Mouse (Mus musculus) central nervous system, embryonic 18 days (tissue): ENCODE data around the gene Npdc1. TPM values are rescaled to one million over a fixed set of nuclear protein-coding genes. Genes with fewer than 3 reads are reported as not detected.

Experiments used
- polyA plus RNA-seq: library from polyadenylated mRNA; depleted of rRNA; stranded (reverse); fragments of >200 nt; gene quantifications from 2 replicates; pipeline ENCODE4 v1.2.3, GENCODE M21; 2012; rRNA removed

The Npdc1 gene
- polyA plus RNA-seq: 549 and 616 TPM in 2 replicates

GRCm38 (mm10) chr2:25399051-25399450 lies at the start of gene Npdc1:
Npdc1 (plus strand) TSS chr2:25399351.

GRCm38 (mm10) chr2:25356208-25357079 lies 42.7 kb upstream of the Npdc1 start, which contains the start of gene Dpp7:
Dpp7 (minus strand) TSS chr2:25356359.

GRCm38 (mm10) chr2:25365091-25365761 lies 33.9 kb upstream of the Npdc1 start, which contains the start of gene Uap1l1:
Uap1l1 (minus strand) TSS chr2:25365682.

GRCm38 (mm10) chr2:25371764-25372643 lies 27.1 kb upstream of the Npdc1 start, which contains the start of gene Sapcd2:
Sapcd2 (plus strand) TSS chr2:25372321.

GRCm38 (mm10) chr2:25395721-25396596 lies 3.2 kb upstream of the Npdc1 start, which contains the start of gene Entpd2:
Entpd2 (plus strand) TSS chr2:25395874.

GRCm38 (mm10) chr2:25422587-25423410 lies 23.6 kb downstream of the Npdc1 start, which contains the start of gene Fut7:
Fut7 (plus strand) TSS chr2:25423267.

GRCm38 (mm10) chr2:25428442-25429236 lies 29.5 kb downstream of the Npdc1 start, which contains the start of gene Abca2:
Abca2 (plus strand) TSS chr2:25428703.

GRCm38 (mm10) chr2:25456205-25456953 lies 57.2 kb downstream of the Npdc1 start, which contains the start of gene Clic3:
Clic3 (plus strand) TSS chr2:25456838.

Other genes starting within 250 kb of the Npdc1 start
- gene Nrarp, start 218.6 kb upstream of the Npdc1 start, polyA plus RNA-seq: 26.0 and 28.6 TPM in 2 replicates
- 1.9 and 2.2 TPM in 2 replicates for gene Tor4a, start 202.5 kb upstream of the Npdc1 start, polyA plus RNA-seq
- 69.1 and 73.7 TPM in 2 replicates for gene Nelfb, start 187.9 kb upstream of the Npdc1 start, polyA plus RNA-seq
- 0.05 TPM in 1 of 2 replicates, not detected in the other for gene Stpg3, start 184.7 kb upstream of the Npdc1 start, polyA plus RNA-seq
- 0.13 TPM in 2 replicates for gene Fam166a, start 180.6 kb upstream of the Npdc1 start, polyA plus RNA-seq
- gene Tubb4b, start 174.6 kb upstream of the Npdc1 start, polyA plus RNA-seq: 424 and 435 TPM in 2 replicates
- 0.03 TPM in 1 of 2 replicates, not detected in the other for gene Slc34a3, start 165.0 kb upstream of the Npdc1 start, polyA plus RNA-seq
- gene Rnf224, start 162.6 kb upstream of the Npdc1 start, polyA plus RNA-seq: 0.05 TPM in 1 of 2 replicates, not detected in the other
- 126 and 144 TPM in 2 replicates for gene Rnf208, start 157.1 kb upstream of the Npdc1 start, polyA plus RNA-seq
- gene Cysrt1, start 156.9 kb upstream of the Npdc1 start, polyA plus RNA-seq: 0.37 and 3.0 TPM in 2 replicates
- 16.6 and 17.1 TPM in 2 replicates for gene AL732309.1, start 152.5 kb upstream of the Npdc1 start, polyA plus RNA-seq
- 22.0 and 25.2 TPM in 2 replicates for gene Tmem203, start 143.9 kb upstream of the Npdc1 start, polyA plus RNA-seq
- gene Tprn, start 136.7 kb upstream of the Npdc1 start, polyA plus RNA-seq: 6.2 and 6.9 TPM in 2 replicates
- 123 TPM in 2 replicates for gene Ssna1, start 126.9 kb upstream of the Npdc1 start, polyA plus RNA-seq
- 107 and 110 TPM in 2 replicates for gene Anapc2, start 126.9 kb upstream of the Npdc1 start, polyA plus RNA-seq
- not detected in 2 replicates for gene Tmem210, start 111.2 kb upstream of the Npdc1 start, polyA plus RNA-seq
- gene Lrrc26, start 109.4 kb upstream of the Npdc1 start, polyA plus RNA-seq: 0.05 TPM in 1 of 2 replicates, not detected in the other
- gene Grin1, start 80.2 kb upstream of the Npdc1 start, polyA plus RNA-seq: 60.3 and 61.9 TPM in 2 replicates
- gene Man1b1, start 67.0 kb upstream of the Npdc1 start, polyA plus RNA-seq: 24.1 and 24.3 TPM in 2 replicates
- gene Dpp7, start 43.0 kb upstream of the Npdc1 start, polyA plus RNA-seq: 40.8 and 43.8 TPM in 2 replicates
- 3.7 and 4.6 TPM in 2 replicates for gene Uap1l1, start 33.7 kb upstream of the Npdc1 start, polyA plus RNA-seq
- gene Sapcd2, start 27.0 kb upstream of the Npdc1 start, polyA plus RNA-seq: 16.3 and 17.1 TPM in 2 replicates
- 9.8 and 11.4 TPM in 2 replicates for gene Entpd2, start 3.5 kb upstream of the Npdc1 start, polyA plus RNA-seq
- gene Fut7, start 23.9 kb downstream of the Npdc1 start, polyA plus RNA-seq: 0.20 and 0.26 TPM in 2 replicates
- gene Abca2, start 29.4 kb downstream of the Npdc1 start, polyA plus RNA-seq: 42.3 and 48.1 TPM in 2 replicates
- 0.82 and 3.4 TPM in 2 replicates for gene Clic3, start 57.5 kb downstream of the Npdc1 start, polyA plus RNA-seq
- gene Paxx, start 61.7 kb downstream of the Npdc1 start, polyA plus RNA-seq: 155 and 156 TPM in 2 replicates
- 539 and 800 TPM in 2 replicates for gene Ptgds, start 70.7 kb downstream of the Npdc1 start, polyA plus RNA-seq
- gene Lcn12, start 94.6 kb downstream of the Npdc1 start, polyA plus RNA-seq: not detected in 2 replicates
- 30.0 and 36.6 TPM in 2 replicates for gene Fbxw5, start 101.4 kb downstream of the Npdc1 start, polyA plus RNA-seq
- gene C8g, start 102.4 kb downstream of the Npdc1 start, polyA plus RNA-seq: 2.5 and 4.0 TPM in 2 replicates
- gene Traf2, start 147.6 kb downstream of the Npdc1 start, polyA plus RNA-seq: 9.5 and 10.1 TPM in 2 replicates
- 200 and 205 TPM in 2 replicates for gene Edf1, start 158.5 kb downstream of the Npdc1 start, polyA plus RNA-seq
- 2.7 and 2.8 TPM in 2 replicates for gene Mamdc4, start 175.5 kb downstream of the Npdc1 start, polyA plus RNA-seq
- 149 and 150 TPM in 2 replicates for gene Phpt1, start 175.9 kb downstream of the Npdc1 start, polyA plus RNA-seq
- 32.4 and 41.2 TPM in 2 replicates for gene Ajm1, start 182.4 kb downstream of the Npdc1 start, polyA plus RNA-seq
- 79.9 and 82.9 TPM in 2 replicates for gene Rabl6, start 209.2 kb downstream of the Npdc1 start, polyA plus RNA-seq
- gene Ccdc183, start 218.3 kb downstream of the Npdc1 start, polyA plus RNA-seq: 0.04 TPM in 1 of 2 replicates, not detected in the other
- 47.6 and 54.3 TPM in 2 replicates for gene Tmem141, start 222.7 kb downstream of the Npdc1 start, polyA plus RNA-seq
- 1.3 and 2.2 TPM in 2 replicates for gene Fcna, start 228.7 kb downstream of the Npdc1 start, polyA plus RNA-seq